Mouse (Mus musculus) midbrain, embryonic 14.5 days (tissue): ENCODE results near the gene Atxn7l3b. TPM values are rescaled to one million over a fixed set of nuclear protein-coding genes. Genes with fewer than 3 reads are reported as not detected.
A peak's percentile ranks its signal among the peaks of the same experiment; 100 is the strongest.
"Not testable (repeated sequence)": the region's sequence is repeated elsewhere in the genome, so short reads cannot be mapped to it uniquely, and the experiment has no call there.

Experiments
- ATAC-seq: fragments of 200-750 bp; cut with Nextera tagmentation; 2 replicates; pipeline ENCODE4 v1.8.0; 2017; ENCODE audit warnings: moderate number of reproducible peaks, moderate library complexity; ENCODE audit not compliant: low FRiP score, low TSS enrichment
- DNase-seq: peaks from one replicate; pipeline ENCODE4 v3.0.0-alpha.2; 2015
- H3K27ac ChIP-seq: fragments of 300-500 bp; sonication (generic); replicated peaks from 2 replicates; pipeline ENCODE4 v1.5.1; 2014; ENCODE audit warnings: mild to moderate bottlenecking, low read depth, low read length, moderate library complexity
- H3K27me3 ChIP-seq: fragments of 300-500 bp; sonication (generic); 2 replicates; pipeline ENCODE4 v1.6.1; 2014; ENCODE audit warnings: low read length, control low read depth, mixed read lengths; ENCODE audit not compliant: control insufficient read depth, insufficient read depth
- H3K36me3 ChIP-seq: fragments of 300-500 bp; sonication (generic); 2 replicates; pipeline ENCODE4 v1.6.1; 2014; ENCODE audit warnings: low read length, control low read depth; ENCODE audit not compliant: control insufficient read depth, insufficient read depth
- H3K4me1 ChIP-seq: fragments of 300-500 bp; sonication (generic); 2 replicates; pipeline ENCODE4 v1.6.1; 2014; ENCODE audit warnings: mild to moderate bottlenecking, antibody characterized with exemption, low read length, control low read depth; ENCODE audit not compliant: control insufficient read depth, insufficient read depth
- H3K4me2 ChIP-seq: fragments of 300-500 bp; sonication (generic); 2 replicates; pipeline ENCODE4 v1.6.1; 2014; ENCODE audit warnings: mild to moderate bottlenecking, low read length, moderate library complexity
- H3K4me3 ChIP-seq: fragments of 300-500 bp; sonication (generic); replicated peaks from 2 replicates; pipeline ENCODE4 v1.5.1; 2014; ENCODE audit warnings: low read depth, low read length
- H3K9ac ChIP-seq: fragments of 300-500 bp; sonication (generic); replicated peaks from 2 replicates; pipeline ENCODE4 v1.6.1; 2014; ENCODE audit warnings: mild to moderate bottlenecking, low read length, moderate library complexity
- H3K9me3 ChIP-seq: fragments of 300-500 bp; sonication (generic); 2 replicates; pipeline ENCODE4 v1.6.1; 2016; ENCODE audit warnings: low read length, control low read depth, mixed read lengths; ENCODE audit not compliant: control insufficient read depth
- WGBS: fragments of 180-500 bp; shearing (Covaris S2); extraction: QIAGEN DNeasy Blood & Tissue Kit; methylation state at CpG from one replicate; pipeline ENCODE4 v1.1.7; 2014; 5-methylcytosine and 5-hydroxymethylcytosine counted together
- polyA plus RNA-seq: library from polyadenylated mRNA; unstranded; fragments of >200 nt; fragmentation: Nextera tagmentation; extraction: Ambion mirVana; gene quantifications from 2 replicates; pipeline ENCODE4 v1.2.1, GENCODE M21; 2014

Atxn7l3b gene
- polyA plus RNA-seq, result 332 and 356 TPM in 2 replicates

- Histone ChIP-seq H3K4me3 (peak within 1 kb of the TSS; percentile 89), H3K27me3 (no peaks in the 10 kb centered on the region), H3K27ac (peak within 1 kb of the TSS; percentile 96), H3K4me1 (peaks cover 34% of the 10 kb centered on the region), H3K9me3 (no peaks in the 10 kb centered on the region), H3K9ac (peak within 1 kb of the TSS; percentile 98), H3K4me2 (peak within 1 kb of the TSS; percentile 88), H3K36me3 (peaks cover 24% of the 10 kb centered on the region)
- under 1% methylated on average over 70 of the region's 70 CpGs for WGBS
- ATAC-seq (peak; percentile 99), DNase-seq (peak; percentile 96)
Observed at GRCm38 (mm10) chr10:112928452-112929221, at the start of gene Atxn7l3b. Gene Atxn7l3b (minus strand): TSS chr10:112929001.

DNA sequence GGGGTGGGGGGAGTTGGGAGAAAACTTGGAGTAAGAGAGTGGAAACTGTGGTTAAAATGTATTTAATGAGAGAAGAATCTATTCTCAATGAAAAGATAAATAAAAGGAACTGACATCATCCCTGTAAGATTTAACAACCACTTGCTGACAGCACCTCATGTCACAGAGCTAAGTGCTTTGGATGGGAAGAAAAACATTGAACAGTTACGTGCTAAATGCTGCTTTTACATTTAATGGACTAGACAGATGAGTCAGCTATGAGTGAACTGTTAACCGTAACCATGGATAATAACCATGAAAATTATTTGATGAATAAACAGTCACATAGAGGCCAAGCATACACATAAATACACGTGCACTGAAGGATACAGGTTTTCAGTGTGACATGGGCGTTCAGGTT is 48.8 kb upstream of the Atxn7l3b start:
- 78% methylated on average over 4 of the region's 4 CpGs for WGBS
- H3K27ac ChIP-seq, result no peak overlapping the region
- H3K4me1 ChIP-seq, result no peaks in the 10 kb centered on the region
- DNase-seq (no peak), ATAC-seq (no peak)
- no peak overlapping the region for H3K4me3 ChIP-seq
- H3K9ac ChIP-seq, result no peak overlapping the region
- no peaks in the 10 kb centered on the region for H3K9me3 ChIP-seq
- no peaks in the 10 kb centered on the region for H3K27me3 ChIP-seq
- no peak overlapping the region for H3K4me2 ChIP-seq
- H3K36me3 ChIP-seq, result no peaks in the 10 kb centered on the region

DNA sequence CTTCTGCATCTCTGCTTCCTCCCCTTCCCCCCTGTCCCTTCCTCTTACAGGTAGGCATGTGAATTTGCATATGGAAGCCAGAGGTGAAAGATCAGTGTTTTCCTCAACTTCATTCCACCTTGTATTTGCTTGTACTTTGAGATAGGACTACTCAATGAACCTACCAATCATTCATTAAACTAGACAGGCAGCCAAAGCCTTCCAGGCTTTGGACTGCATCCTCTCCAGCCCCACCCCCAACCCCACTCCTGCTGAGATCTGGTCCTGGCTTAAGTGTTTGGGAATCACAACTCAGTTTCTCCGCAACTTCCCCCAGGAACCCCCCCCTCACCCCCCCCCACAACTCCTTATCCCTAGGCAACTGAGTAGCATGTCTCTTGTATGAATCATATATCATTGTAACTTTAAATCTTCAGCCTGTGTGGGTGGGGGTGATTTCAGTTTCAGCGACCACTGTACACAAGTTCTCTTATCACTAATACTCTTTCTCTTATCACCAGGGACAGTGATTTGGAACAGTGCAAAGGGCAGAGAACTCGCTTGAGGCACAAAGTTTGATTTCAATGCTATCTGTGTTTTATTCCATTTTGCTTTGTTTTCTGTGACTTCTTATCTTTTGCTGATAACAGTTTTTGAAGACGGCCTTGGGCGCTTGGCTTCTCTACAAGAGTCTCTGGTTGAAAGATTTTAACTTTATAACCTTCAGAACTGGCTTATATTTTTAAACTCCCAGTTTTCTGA is 44.7 kb upstream of the Atxn7l3b start:
- Histone ChIP-seq H3K4me1 (no peaks in the 10 kb centered on the region), H3K27me3 (no peaks in the 10 kb centered on the region), H3K9ac (no peak overlapping the region), H3K4me3 (no peak overlapping the region), H3K9me3 (no peaks in the 10 kb centered on the region), H3K27ac (no peak overlapping the region), H3K4me2 (no peak overlapping the region), H3K36me3 (no peaks in the 10 kb centered on the region)
- 73% methylated on average over 5 of the region's 5 CpGs for whole genome bisulfite sequencing
- DNase-seq (no peak), ATAC-seq (no peak)

- no peaks in the 10 kb centered on the region for H3K9me3 ChIP-seq
- no peaks in the 10 kb centered on the region for H3K4me1 ChIP-seq
- H3K4me3 ChIP-seq, result no peak overlapping the region
- no peaks in the 10 kb centered on the region for H3K27me3 ChIP-seq
- no peak overlapping the region for H3K4me2 ChIP-seq
- no peak for ATAC-seq
- H3K27ac ChIP-seq, result no peak overlapping the region
- DNase-seq, result peak; percentile 12
- H3K9ac ChIP-seq, result no peak overlapping the region
- 48% methylated on average over 2 of the region's 2 CpGs for WGBS
- no peaks in the 10 kb centered on the region for H3K36me3 ChIP-seq
Observed at GRCm38 (mm10) chr10:112970002-112970589, 41.3 kb upstream of the Atxn7l3b start.

DNA sequence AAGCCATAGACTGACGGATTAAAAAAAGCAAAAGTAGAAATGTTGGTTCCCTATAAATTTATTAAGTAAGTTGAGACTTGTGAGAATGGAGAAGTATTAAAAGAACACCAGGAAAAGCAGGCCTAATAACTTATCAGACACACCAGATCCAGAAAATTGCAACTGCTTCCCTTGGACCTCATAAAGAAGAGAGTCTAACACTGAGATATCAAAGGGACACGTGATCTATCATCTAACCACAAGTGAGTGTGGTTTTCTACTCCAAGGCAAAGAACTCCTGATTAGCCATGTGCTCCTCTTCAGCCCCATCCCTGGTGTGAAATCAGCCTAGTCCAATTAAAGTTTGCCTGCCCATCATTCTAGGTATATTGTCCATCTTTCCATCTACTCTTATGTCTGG is 38.8 kb upstream of the Atxn7l3b start:
- no peak overlapping the region for H3K9ac ChIP-seq
- no peak for ATAC-seq
- H3K27ac ChIP-seq, result no peak overlapping the region
- no peaks in the 10 kb centered on the region for H3K27me3 ChIP-seq
- no peaks in the 10 kb centered on the region for H3K36me3 ChIP-seq
- no peak overlapping the region for H3K4me2 ChIP-seq
- DNase-seq, result no peak
- no peaks in the 10 kb centered on the region for H3K9me3 ChIP-seq
- H3K4me3 ChIP-seq, result no peak overlapping the region
- H3K4me1 ChIP-seq, result no peaks in the 10 kb centered on the region
- 93% methylated on average over 2 of the region's 2 CpGs for WGBS

DNA sequence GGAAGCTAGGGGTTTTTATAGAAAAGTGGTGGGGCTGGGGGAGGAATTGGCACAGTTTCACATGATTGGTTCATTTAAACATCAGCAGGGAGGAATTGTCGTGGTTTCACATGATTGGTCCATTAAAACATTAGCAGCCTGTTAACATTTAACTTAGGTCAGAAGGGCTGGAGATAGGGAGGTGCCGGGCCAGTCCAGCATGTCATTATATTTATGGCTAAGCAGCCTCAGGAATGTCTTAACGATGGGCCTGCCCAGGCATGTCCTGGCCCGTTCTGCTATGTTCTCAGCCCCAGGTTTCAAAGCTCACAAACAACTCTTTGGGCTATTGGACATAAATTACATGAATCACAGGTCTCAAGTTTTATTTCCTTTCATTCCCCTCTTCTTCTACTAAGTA is 33.4 kb upstream of the Atxn7l3b start:
- H3K9ac ChIP-seq, H3K27ac ChIP-seq, H3K36me3 ChIP-seq, H3K4me2 ChIP-seq, H3K27me3 ChIP-seq, ATAC-seq, H3K9me3 ChIP-seq, H3K4me3 ChIP-seq, H3K4me1 ChIP-seq, DNase-seq: not testable (repeated sequence)
- WGBS, result 42% methylated on average over 4 of the region's 4 CpGs

DNA sequence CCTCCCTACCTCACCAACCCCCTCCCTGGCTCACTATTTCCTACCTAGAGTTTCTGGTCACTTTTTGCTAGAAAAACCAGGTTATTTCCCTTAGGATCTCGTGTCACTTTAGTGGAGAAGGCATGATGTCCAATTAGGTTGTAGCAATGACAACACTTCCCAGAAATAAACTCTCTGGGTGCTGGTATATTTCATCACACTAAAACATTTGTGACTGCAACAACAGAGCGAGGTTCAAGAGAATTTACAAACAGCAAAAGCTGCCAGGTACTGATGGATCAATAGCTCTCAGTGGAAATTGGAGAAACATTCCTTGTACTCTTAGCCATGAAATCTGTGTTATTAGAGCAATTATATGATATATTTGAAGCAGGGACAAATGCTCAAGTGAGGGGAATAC is 25.3 kb upstream of the Atxn7l3b start:
- Histone ChIP-seq H3K36me3 (no peaks in the 10 kb centered on the region), H3K27ac (no peak overlapping the region), H3K4me1 (no peaks in the 10 kb centered on the region), H3K4me3 (no peak overlapping the region), H3K9ac (no peak overlapping the region), H3K27me3 (no peaks in the 10 kb centered on the region), H3K4me2 (no peak overlapping the region), H3K9me3 (no peaks in the 10 kb centered on the region)
- DNase-seq, result no peak
- no peak for ATAC-seq
- WGBS, result 76% methylated on average over 2 of the region's 2 CpGs

DNA sequence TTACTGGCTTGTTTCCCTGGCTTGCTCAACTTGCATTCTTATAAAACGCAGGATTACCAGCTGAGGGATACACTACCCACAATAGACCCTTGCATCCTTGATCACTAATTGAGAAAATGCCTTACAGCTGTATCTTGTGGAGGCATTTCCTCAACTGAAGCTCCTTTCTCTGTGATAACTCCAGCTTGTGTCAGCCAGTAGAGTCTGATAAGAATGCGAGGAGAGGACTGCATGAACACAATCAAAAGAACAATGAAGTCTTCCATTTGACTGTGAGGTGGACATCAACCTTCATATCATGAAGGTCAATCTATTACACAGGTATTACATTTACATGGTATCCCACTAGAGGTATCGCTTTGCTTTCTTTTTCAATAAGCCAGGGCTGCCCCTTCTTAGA is 19.7 kb upstream of the Atxn7l3b start:
- WGBS, result 85% methylated on average over 3 of the region's 3 CpGs
- no peaks in the 10 kb centered on the region for H3K27me3 ChIP-seq

More for the DNA sequence above, 19.7 kb upstream of the Atxn7l3b start:
- no peak overlapping the region for H3K4me3 ChIP-seq
- no peaks in the 10 kb centered on the region for H3K4me1 ChIP-seq
- H3K4me2 ChIP-seq, result no peak overlapping the region
- ATAC-seq (no peak), DNase-seq (no peak)
- H3K27ac ChIP-seq, result no peak overlapping the region
- no peak overlapping the region for H3K9ac ChIP-seq
- H3K9me3 ChIP-seq, result no peaks in the 10 kb centered on the region
- H3K36me3 ChIP-seq, result no peaks in the 10 kb centered on the region
